Mouse (Mus musculus) kidney, postnatal 0 days (tissue): ENCODE data around the gene Axin1. TPM values are rescaled to one million over a fixed set of nuclear protein-coding genes. Genes with fewer than 3 reads are reported as not detected.

Source experiments
- ATAC-seq: fragments of 200-750 bp; cut with Nextera tagmentation; replicated peaks from 2 replicates; pipeline ENCODE4 v1.8.0; 2017; ENCODE audit warnings: low read depth, moderate number of reproducible peaks, moderate TSS enrichment, moderate library complexity; ENCODE audit not compliant: low FRiP score
- DNase-seq: peaks from one replicate; pipeline ENCODE4 v3.0.0-alpha.2; 2016; ENCODE audit warnings: low spot score
- H3K27ac ChIP-seq: fragments of 300-500 bp; sonication (generic); 2 replicates; pipeline ENCODE4 v1.5.1; 2014; ENCODE audit warnings: mild to moderate bottlenecking
- H3K27me3 ChIP-seq: fragments of 300-500 bp; sonication (generic); 2 replicates; pipeline ENCODE4 v1.6.1; 2014; ENCODE audit warnings: low read length, mixed read lengths; ENCODE audit not compliant: insufficient read depth
- H3K36me3 ChIP-seq: fragments of 300-500 bp; sonication (generic); 2 replicates; pipeline ENCODE4 v1.6.1; 2014; ENCODE audit warnings: low read length, mixed read lengths; ENCODE audit not compliant: insufficient read depth
- H3K4me1 ChIP-seq: fragments of 300-500 bp; sonication (generic); replicated peaks from 2 replicates; pipeline ENCODE4 v1.6.1; 2014; ENCODE audit warnings: antibody characterized with exemption, low read length, mixed read lengths; ENCODE audit not compliant: insufficient read depth
- H3K4me2 ChIP-seq: fragments of 300-500 bp; sonication (generic); 2 replicates; pipeline ENCODE4 v1.6.1; 2014; ENCODE audit warnings: mild to moderate bottlenecking, low read length, moderate library complexity, mixed read lengths
- H3K4me3 ChIP-seq: fragments of 300-500 bp; sonication (generic); replicated peaks from 2 replicates; pipeline ENCODE4 v1.5.1; 2014; ENCODE audit warnings: low read depth, low read length
- H3K9ac ChIP-seq: fragments of 300-500 bp; sonication (generic); 2 replicates; pipeline ENCODE4 v1.6.1; 2014; ENCODE audit warnings: low read depth, low read length
- H3K9me3 ChIP-seq: fragments of 300-500 bp; sonication (generic); replicated peaks from 2 replicates; pipeline ENCODE4 v1.6.1; 2016; ENCODE audit warnings: low read length, inconsistent platforms, mixed read lengths
- CTCF ChIP-seq: IDR thresholded peaks from 2 replicates; pipeline ENCODE4 v1.5.1; 2016; ENCODE audit warnings: antibody characterized with exemption, low read depth, mild to moderate bottlenecking, moderate library complexity
- WGBS: fragments of 180-500 bp; shearing (Covaris S2); extraction: QIAGEN DNeasy Blood & Tissue Kit; methylation state at CpG from one replicate; pipeline ENCODE4 v1.1.7; 2014; 5-methylcytosine and 5-hydroxymethylcytosine counted together
- polyA plus RNA-seq: library from polyadenylated mRNA; unstranded; fragments of >200 nt; fragmentation: Nextera tagmentation; extraction: Ambion mirVana; gene quantifications from 2 replicates; pipeline ENCODE4 v1.2.1, GENCODE M21; 2015

Gene Axin1
- polyA plus RNA-seq, 1 experiment from 2014 or later, result 19.4 TPM

GRCm38 (mm10) chr17:26204766-26205165, 66.3 kb downstream of the Axin1 start:
- no peak overlapping the region for H3K4me3 ChIP-seq
- ATAC-seq (no peak), DNase-seq (no peak)
- no peaks in the 10 kb centered on the region for H3K36me3 ChIP-seq
- no peaks in the 10 kb centered on the region for H3K9me3 ChIP-seq
- peaks cover 12% of the 10 kb centered on the region; the same call in 1 of the 2 replicates for H3K27me3 ChIP-seq
- WGBS, result 20% methylated on average over 11 of the region's 11 CpGs
- TF ChIP-seq CTCF, result no peak
- H3K9ac ChIP-seq, result no peak overlapping the region
- H3K27ac ChIP-seq, result no peak overlapping the region
- H3K4me2 ChIP-seq, result no peak overlapping the region
- H3K4me1 ChIP-seq, result peaks cover 4% of the 10 kb centered on the region; the same call in 1 of the 2 replicates

- no peaks in the 10 kb centered on the region; the same call in 1 of the 2 replicates for H3K4me1 ChIP-seq
- 42% methylated on average over 1 of the region's 1 CpGs for WGBS
- H3K27me3 ChIP-seq, result 0 out of 2 replicates have a peak, but pooled peaks cover 8% of the 10 kb centered on the region
- no peak overlapping the region for H3K27ac ChIP-seq
- no peak overlapping the region for H3K9ac ChIP-seq
- no peaks in the 10 kb centered on the region for H3K36me3 ChIP-seq
- H3K9me3 ChIP-seq, result no peaks in the 10 kb centered on the region
- DNase-seq (no peak), ATAC-seq (no peak)
- no peak overlapping the region for H3K4me2 ChIP-seq
- no peak overlapping the region for H3K4me3 ChIP-seq
- TF ChIP-seq CTCF, result no peak
Observed at GRCm38 (mm10) chr17:26206392-26206791, 67.9 kb downstream of the Axin1 start.

GRCm38 (mm10) chr17:26207686-26208085, 69.2 kb downstream of the Axin1 start, which contains the start of gene Arhgdig:
TSS of gene Arhgdig (minus strand) at chr17:26207786.
- Histone ChIP-seq H3K27me3 (no peaks in the 10 kb centered on the region), H3K4me3 (no peak within 1 kb of the TSS), H3K4me2 (no peak within 1 kb of the TSS), H3K36me3 (no peaks in the 10 kb centered on the region), H3K9ac (no peak within 1 kb of the TSS), H3K27ac (no peak within 1 kb of the TSS), H3K4me1 (no peaks in the 10 kb centered on the region; the same call in 1 of the 2 replicates), H3K9me3 (no peaks in the 10 kb centered on the region)
- no peak for ATAC-seq
- WGBS, result 79% methylated on average over 12 of the region's 12 CpGs
- DNase-seq, result no peak
- TF ChIP-seq CTCF, result no peak

- WGBS, result 92% methylated on average over 7 of the region's 7 CpGs
- DNase-seq (no peak), ATAC-seq (no peak)
- Histone ChIP-seq H3K4me3 (no peak overlapping the region), H3K27ac (no peak overlapping the region), H3K36me3 (0 out of 2 replicates have a peak, but pooled peaks cover 3% of the 10 kb centered on the region), H3K4me1 (no peaks in the 10 kb centered on the region), H3K9ac (no peak overlapping the region), H3K9me3 (no peaks in the 10 kb centered on the region), H3K4me2 (no peak overlapping the region), H3K27me3 (no peaks in the 10 kb centered on the region)
- TF ChIP-seq CTCF, result no peak
Observed at GRCm38 (mm10) chr17:26212241-26212640, 73.8 kb downstream of the Axin1 start.

GRCm38 (mm10) chr17:26212681-26213080, 74.2 kb downstream of the Axin1 start:
- 83% methylated on average over 11 of the region's 11 CpGs for WGBS
- H3K27ac ChIP-seq, result 0 out of 2 replicates have a peak overlapping the region, but pooled peaks have one; percentile 36
- no peak overlapping the region for H3K9ac ChIP-seq
- H3K4me1 ChIP-seq, result no peaks in the 10 kb centered on the region
- H3K4me3 ChIP-seq, result no peak overlapping the region
- ATAC-seq (no peak; the same call in 1 of the 2 replicates), DNase-seq (no peak)
- H3K36me3 ChIP-seq, result 0 out of 2 replicates have a peak, but pooled peaks cover 3% of the 10 kb centered on the region
- H3K9me3 ChIP-seq, result no peaks in the 10 kb centered on the region
- TF ChIP-seq CTCF, result no peak
- H3K4me2 ChIP-seq, result no peak overlapping the region
- H3K27me3 ChIP-seq, result no peaks in the 10 kb centered on the region

GRCm38 (mm10) chr17:26221508-26221907, 83.0 kb downstream of the Axin1 start:
- H3K4me3 ChIP-seq, result no peak overlapping the region
- ATAC-seq (0 out of 2 replicates have a peak, but pooled peaks have one; percentile 36), DNase-seq (no peak)
- no peak overlapping the region for H3K4me2 ChIP-seq
- H3K27ac ChIP-seq, result 0 out of 2 replicates have a peak overlapping the region, but pooled peaks have one; percentile 10
- TF ChIP-seq CTCF, result no peak
- no peaks in the 10 kb centered on the region for H3K9me3 ChIP-seq
- H3K36me3 ChIP-seq, result 0 out of 2 replicates have a peak, but pooled peaks cover 5% of the 10 kb centered on the region
- 62% methylated on average over 2 of the region's 2 CpGs for WGBS
- no peaks in the 10 kb centered on the region for H3K27me3 ChIP-seq
- H3K4me1 ChIP-seq, result no peaks in the 10 kb centered on the region; the same call in 1 of the 2 replicates
- H3K9ac ChIP-seq, result no peak overlapping the region
